In genomic region chr7:78519689-78520088, GRCm38 (mm10) we compare ENCODE assay signal across 14 mouse cellular contexts.
"Had no signal": no experiment of that assay in that cellular context is flagged by ENCODE, and none has a peak within 500 bp of the region (broad histone marks: within the 10 kb centered on the region; RNA-seq: fewer than 3 reads in every experiment).

No protein-coding gene starts in this region.

- H3K9ac ChIP-seq: limb, embryonic 15.5 days; liver, embryonic 13.5 days; midbrain, embryonic 12.5 days; neural tube, embryonic 13.5 days had no signal

- H3K4me2 ChIP-seq: limb, embryonic 15.5 days; liver, embryonic 13.5 days; midbrain, embryonic 12.5 days; neural tube, embryonic 13.5 days had no signal

- H3K9me3 ChIP-seq: limb, embryonic 15.5 days; liver, embryonic 13.5 days; midbrain, embryonic 12.5 days; neural tube, embryonic 13.5 days had no signal

- H3K27ac ChIP-seq: limb, embryonic 15.5 days; liver, embryonic 13.5 days; midbrain, embryonic 12.5 days; neural tube, embryonic 13.5 days had no signal

- ATAC-seq: midbrain, embryonic 16.5 days had no signal

- H3K4me1 ChIP-seq: limb, embryonic 15.5 days; liver, embryonic 13.5 days had no signal

- H3K36me3 ChIP-seq: limb, embryonic 15.5 days; liver, embryonic 13.5 days had no signal

- H3K4me3 ChIP-seq: limb, embryonic 15.5 days; liver, embryonic 13.5 days; midbrain, embryonic 12.5 days; neural tube, embryonic 13.5 days had no signal

- H3K27me3 ChIP-seq: liver, embryonic 13.5 days; midbrain, embryonic 12.5 days; neural tube, embryonic 13.5 days had no signal

- DNase-seq: kidney, postnatal 14 days; layer of hippocampus, adult 9-11 months; layer of hippocampus, postnatal 36 days; liver, embryonic 13.5 days; lung, adult 18-20 months; retina, postnatal 1 day; right cerebral cortex, postnatal 4 days; spleen, adult 18-20 months; thymus, adult 18-20 months; thymus, postnatal 14 days had no signal
